Mouse (Mus musculus): ENCODE measurements around the gene Cenpm. TPM values are rescaled to one million over a fixed set of nuclear protein-coding genes. Genes with fewer than 3 reads are reported as not detected.

Gene Cenpm
- polyA plus RNA-seq, 1 experiment from 2014 or later: 64.9 TPM

GRCm38 (mm10) chr15:82235661-82236060 is 8.9 kb downstream of the Cenpm start:
- Histone ChIP-seq H3K9me3 (ENCODE audit: control insufficient read depth, low read length) (no peaks in the 10 kb centered on the region), H3K36me3 (ENCODE audit: control insufficient read depth, insufficient read depth, low read length) (peaks cover 18% of the 10 kb centered on the region), H3K9ac (ENCODE audit: low read length) (no peak overlapping the region), H3K4me3 (ENCODE audit: low read depth, low read length) (no peak overlapping the region), H3K27ac (ENCODE audit: low read depth) (no peak overlapping the region), H3K4me2 (ENCODE audit: low read length) (no peak overlapping the region), H3K4me1 (replicated peaks; ENCODE audit: control insufficient read depth, insufficient read depth, low read length) (no peaks in the 10 kb centered on the region), H3K27me3 (replicated peaks; ENCODE audit: control insufficient read depth, insufficient read depth, low read length) (no peaks in the 10 kb centered on the region)
- no peak for DNase-seq (ENCODE audit: low spot score)
- ATAC-seq (replicated peaks; ENCODE audit: low FRiP score, low TSS enrichment, low read depth): no peak; the same call in 1 of the 2 replicates
- 72% methylated on average over 10 of the region's 10 CpGs for WGBS

- no peak for DNase-seq (ENCODE audit: low spot score)
- no peaks in the 10 kb centered on the region for H3K9me3 ChIP-seq (ENCODE audit: control insufficient read depth, low read length)
- no peaks in the 10 kb centered on the region for H3K4me1 ChIP-seq (replicated peaks; ENCODE audit: control insufficient read depth, insufficient read depth, low read length)
- H3K4me3 ChIP-seq (ENCODE audit: low read depth, low read length): no peak overlapping the region
- peaks cover 14% of the 10 kb centered on the region for H3K36me3 ChIP-seq (ENCODE audit: control insufficient read depth, insufficient read depth, low read length)
- WGBS: 73% methylated on average over 4 of the region's 4 CpGs
- no peaks in the 10 kb centered on the region for H3K27me3 ChIP-seq (replicated peaks; ENCODE audit: control insufficient read depth, insufficient read depth, low read length)
- no peak overlapping the region for H3K4me2 ChIP-seq (ENCODE audit: low read length)
- H3K9ac ChIP-seq (ENCODE audit: low read length): no peak overlapping the region
- ATAC-seq (replicated peaks; ENCODE audit: low FRiP score, low TSS enrichment, low read depth): no peak
- no peak overlapping the region for H3K27ac ChIP-seq (ENCODE audit: low read depth)
These were observed 11.9 kb downstream of the Cenpm start for GRCm38 (mm10) chr15:82232651-82233050.

GRCm38 (mm10) chr15:82231591-82232378 is 12.8 kb downstream of the Cenpm start:
- 68% methylated on average over 11 of the region's 11 CpGs for WGBS

GRCm38 (mm10) chr15:82231100-82231499 is 13.4 kb downstream of the Cenpm start:
- Histone ChIP-seq H3K4me2 (ENCODE audit: low read length) (no peak overlapping the region), H3K4me3 (ENCODE audit: low read depth, low read length) (no peak overlapping the region), H3K36me3 (ENCODE audit: control insufficient read depth, insufficient read depth, low read length) (peaks cover 11% of the 10 kb centered on the region), H3K4me1 (replicated peaks; ENCODE audit: control insufficient read depth, insufficient read depth, low read length) (no peaks in the 10 kb centered on the region), H3K27me3 (replicated peaks; ENCODE audit: control insufficient read depth, insufficient read depth, low read length) (no peaks in the 10 kb centered on the region), H3K27ac (ENCODE audit: low read depth) (no peak overlapping the region), H3K9me3 (ENCODE audit: control insufficient read depth, low read length) (no peaks in the 10 kb centered on the region), H3K9ac (ENCODE audit: low read length) (no peak overlapping the region)
- WGBS: 67% methylated on average over 4 of the region's 4 CpGs
- no peak; the same call in 1 of the 2 replicates for ATAC-seq (replicated peaks; ENCODE audit: low FRiP score, low TSS enrichment, low read depth)
- no peak for DNase-seq (ENCODE audit: low spot score)

More at GRCm38 (mm10) chr15:82231591-82232378, 12.8 kb downstream of the Cenpm start:
- peaks cover 11% of the 10 kb centered on the region for H3K36me3 ChIP-seq (ENCODE audit: control insufficient read depth, insufficient read depth, low read length)
- H3K9ac ChIP-seq (ENCODE audit: low read length): no peak overlapping the region
- H3K4me2 ChIP-seq (ENCODE audit: low read length): no peak overlapping the region
- H3K9me3 ChIP-seq (ENCODE audit: control insufficient read depth, low read length): no peaks in the 10 kb centered on the region
- H3K27me3 ChIP-seq (replicated peaks; ENCODE audit: control insufficient read depth, insufficient read depth, low read length): no peaks in the 10 kb centered on the region
- ATAC-seq (replicated peaks; ENCODE audit: low FRiP score, low TSS enrichment, low read depth): no peak
- H3K4me1 ChIP-seq (replicated peaks; ENCODE audit: control insufficient read depth, insufficient read depth, low read length): no peaks in the 10 kb centered on the region
- H3K4me3 ChIP-seq (ENCODE audit: low read depth, low read length): no peak overlapping the region
- no peak for DNase-seq (ENCODE audit: low spot score)
- no peak overlapping the region for H3K27ac ChIP-seq (ENCODE audit: low read depth)

GRCm38 (mm10) chr15:82230098-82230611 is 14.4 kb downstream of the Cenpm start:
- WGBS: 78% methylated on average over 6 of the region's 6 CpGs
- Histone ChIP-seq H3K27ac (ENCODE audit: low read depth) (no peak overlapping the region), H3K27me3 (replicated peaks; ENCODE audit: control insufficient read depth, insufficient read depth, low read length) (peaks cover 6% of the 10 kb centered on the region), H3K4me2 (ENCODE audit: low read length) (no peak overlapping the region), H3K4me1 (replicated peaks; ENCODE audit: control insufficient read depth, insufficient read depth, low read length) (no peaks in the 10 kb centered on the region), H3K36me3 (ENCODE audit: control insufficient read depth, insufficient read depth, low read length) (peaks cover 11% of the 10 kb centered on the region), H3K4me3 (ENCODE audit: low read depth, low read length) (no peak overlapping the region), H3K9me3 (ENCODE audit: control insufficient read depth, low read length) (no peaks in the 10 kb centered on the region), H3K9ac (ENCODE audit: low read length) (no peak overlapping the region)
- DNase-seq (ENCODE audit: low spot score): no peak
- ATAC-seq (replicated peaks; ENCODE audit: low FRiP score, low TSS enrichment, low read depth): no peak

GRCm38 (mm10) chr15:82229542-82230045 is 15.0 kb downstream of the Cenpm start:
- peaks cover 11% of the 10 kb centered on the region for H3K36me3 ChIP-seq (ENCODE audit: control insufficient read depth, insufficient read depth, low read length)
- DNase-seq (ENCODE audit: low spot score): no peak
- 55% methylated on average over 11 of the region's 11 CpGs for WGBS
- peaks cover 12% of the 10 kb centered on the region for H3K27me3 ChIP-seq (replicated peaks; ENCODE audit: control insufficient read depth, insufficient read depth, low read length)
- H3K9me3 ChIP-seq (ENCODE audit: control insufficient read depth, low read length): no peaks in the 10 kb centered on the region
- no peak overlapping the region for H3K4me3 ChIP-seq (ENCODE audit: low read depth, low read length)
- no peak overlapping the region for H3K4me2 ChIP-seq (ENCODE audit: low read length)
- H3K27ac ChIP-seq (ENCODE audit: low read depth): no peak overlapping the region
- H3K9ac ChIP-seq (ENCODE audit: low read length): no peak overlapping the region
- H3K4me1 ChIP-seq (replicated peaks; ENCODE audit: control insufficient read depth, insufficient read depth, low read length): no peaks in the 10 kb centered on the region
- ATAC-seq (replicated peaks; ENCODE audit: low FRiP score, low TSS enrichment, low read depth): no peak

- H3K4me3 ChIP-seq (ENCODE audit: low read depth, low read length): no peak overlapping the region
- ATAC-seq (replicated peaks; ENCODE audit: low FRiP score, low TSS enrichment, low read depth) (no peak), DNase-seq (ENCODE audit: low spot score) (no peak)
- 91% methylated on average over 5 of the region's 5 CpGs for WGBS
- no peak overlapping the region for H3K4me2 ChIP-seq (ENCODE audit: low read length)
- peaks cover 29% of the 10 kb centered on the region for H3K27me3 ChIP-seq (replicated peaks; ENCODE audit: control insufficient read depth, insufficient read depth, low read length)
- H3K27ac ChIP-seq (ENCODE audit: low read depth): no peak overlapping the region
- H3K36me3 ChIP-seq (ENCODE audit: control insufficient read depth, insufficient read depth, low read length): no peaks in the 10 kb centered on the region
- no peaks in the 10 kb centered on the region for H3K9me3 ChIP-seq (ENCODE audit: control insufficient read depth, low read length)
- H3K9ac ChIP-seq (ENCODE audit: low read length): no peak overlapping the region
- peaks cover 4% of the 10 kb centered on the region for H3K4me1 ChIP-seq (replicated peaks; ENCODE audit: control insufficient read depth, insufficient read depth, low read length)
These were observed 18.8 kb downstream of the Cenpm start for GRCm38 (mm10) chr15:82225769-82226168.

- H3K27ac ChIP-seq (ENCODE audit: low read depth): no peak overlapping the region
- H3K4me2 ChIP-seq (ENCODE audit: low read length): no peak overlapping the region
- H3K27me3 ChIP-seq (replicated peaks; ENCODE audit: control insufficient read depth, insufficient read depth, low read length): peaks cover 29% of the 10 kb centered on the region
- 46% methylated on average over 7 of the region's 7 CpGs for WGBS
- ATAC-seq (replicated peaks; ENCODE audit: low FRiP score, low TSS enrichment, low read depth): no peak
- no peaks in the 10 kb centered on the region for H3K9me3 ChIP-seq (ENCODE audit: control insufficient read depth, low read length)
- no peaks in the 10 kb centered on the region for H3K36me3 ChIP-seq (ENCODE audit: control insufficient read depth, insufficient read depth, low read length)
- H3K9ac ChIP-seq (ENCODE audit: low read length): no peak overlapping the region
- H3K4me3 ChIP-seq (ENCODE audit: low read depth, low read length): no peak overlapping the region
- no peak for DNase-seq (ENCODE audit: low spot score)
- peaks cover 4% of the 10 kb centered on the region for H3K4me1 ChIP-seq (replicated peaks; ENCODE audit: control insufficient read depth, insufficient read depth, low read length)
These were observed 19.8 kb downstream of the Cenpm start for GRCm38 (mm10) chr15:82224602-82225215.

Measured in intestine, embryonic 14.5 days (tissue).